Mouse (Mus musculus) layer of hippocampus, postnatal 10 days (tissue): Measurements from ENCODE around the gene Tet1. TPM values are rescaled to one million over a fixed set of nuclear protein-coding genes. Genes with fewer than 3 reads are reported as not detected.
"Not testable (repeated sequence)": the region's sequence is repeated elsewhere in the genome, so short reads cannot be mapped to it uniquely, and the experiment has no call there.

Source experiments
- DNase-seq, 2 experiments: peaks; one replicate each; pipeline ENCODE4 v3.0.0; 2021; ENCODE audit warnings: low spot score in 2 of 2
- long read RNA-seq: library from polyadenylated mRNA; stranded (forward); transcript quantifications from one replicate; pipeline ENCODE4 v2.0.0, GENCODE M21; 2023
- total RNA-seq, 2 experiments: library from RNA; stranded (reverse); gene quantifications; 2 replicates each; pipeline ENCODE4 v1.2.3; 2021

Tet1 gene
- total RNA-seq: 10 to 100 TPM; 54.0 to 56.4 TPM
- long read RNA-seq, partial matches to known transcripts: 0 of 6 reads
- long read RNA-seq, other reads (novel, unspliced or antisense): 6 of 6 reads

GRCm38 (mm10) chr10:62908896-62909295 is at the start of gene Tet1:
Tet1 (minus strand) TSS chr10:62908996.
- DNase-seq: not testable (repeated sequence)

- DNase-seq: no peak
Measured at GRCm38 (mm10) chr10:62948551-62948950, 39.8 kb upstream of the Tet1 start.

GRCm38 (mm10) chr10:62946738-62947471 is 38.1 kb upstream of the Tet1 start, which contains the start of gene Dna2:
Dna2 (plus strand) TSS chr10:62947026.
- peak; percentile 72 to 83 for DNase-seq

GRCm38 (mm10) chr10:62944975-62945580 is 36.3 kb upstream of the Tet1 start:
- DNase-seq: no peak

GRCm38 (mm10) chr10:62932381-62932780 is 23.6 kb upstream of the Tet1 start:
- DNase-seq: no peak

GRCm38 (mm10) chr10:62924096-62924635 is 15.4 kb upstream of the Tet1 start:
- DNase-seq: no peak

- DNase-seq: no peak
Measured at GRCm38 (mm10) chr10:62920766-62921156, 12.0 kb upstream of the Tet1 start.

- DNase-seq: peak; percentile 96 to 98
Measured at GRCm38 (mm10) chr10:62919925-62920765, 11.3 kb upstream of the Tet1 start, which contains the start of gene Slc25a16. Slc25a16 (plus strand) TSS chr10:62920633.

GRCm38 (mm10) chr10:62918985-62919384 is 10.2 kb upstream of the Tet1 start:
- no peak for DNase-seq

GRCm38 (mm10) chr10:62911120-62911519 is 2.3 kb upstream of the Tet1 start:
- no peak for DNase-seq

GRCm38 (mm10) chr10:62906336-62906735 is 2.5 kb downstream of the Tet1 start:
- no peak for DNase-seq

GRCm38 (mm10) chr10:62902829-62903228 is 6.0 kb downstream of the Tet1 start:
- no peak for DNase-seq

- DNase-seq: no peak
Measured at GRCm38 (mm10) chr10:62901826-62902225, 7.0 kb downstream of the Tet1 start.

GRCm38 (mm10) chr10:62900144-62900543 is 8.7 kb downstream of the Tet1 start:
- DNase-seq: no peak

- DNase-seq: no peak
Measured at GRCm38 (mm10) chr10:62898061-62898460, 10.7 kb downstream of the Tet1 start.

- DNase-seq: no peak
Measured at GRCm38 (mm10) chr10:62897437-62897836, 11.4 kb downstream of the Tet1 start.

GRCm38 (mm10) chr10:62896774-62897173 is 12.0 kb downstream of the Tet1 start:
- no peak for DNase-seq

- no peak for DNase-seq
Measured at GRCm38 (mm10) chr10:62896035-62896434, 12.8 kb downstream of the Tet1 start.

- no peak for DNase-seq
Measured at GRCm38 (mm10) chr10:62895386-62895785, 13.4 kb downstream of the Tet1 start.

GRCm38 (mm10) chr10:62894447-62894846 is 14.3 kb downstream of the Tet1 start:
- no peak for DNase-seq

GRCm38 (mm10) chr10:62893356-62893884 is 15.4 kb downstream of the Tet1 start:
- no peak for DNase-seq
